Mouse (Mus musculus): ENCODE data around the gene Gabpb2. TPM values are rescaled to one million over a fixed set of nuclear protein-coding genes. Genes with fewer than 3 reads are reported as not detected.
"Not testable (repeated sequence)": the region's sequence is repeated elsewhere in the genome, so short reads cannot be mapped to it uniquely, and the experiment has no call there.

Gene Gabpb2
- total RNA-seq, 2 experiments from 2014 or later = 9.4 to 12.4 TPM

DNA sequence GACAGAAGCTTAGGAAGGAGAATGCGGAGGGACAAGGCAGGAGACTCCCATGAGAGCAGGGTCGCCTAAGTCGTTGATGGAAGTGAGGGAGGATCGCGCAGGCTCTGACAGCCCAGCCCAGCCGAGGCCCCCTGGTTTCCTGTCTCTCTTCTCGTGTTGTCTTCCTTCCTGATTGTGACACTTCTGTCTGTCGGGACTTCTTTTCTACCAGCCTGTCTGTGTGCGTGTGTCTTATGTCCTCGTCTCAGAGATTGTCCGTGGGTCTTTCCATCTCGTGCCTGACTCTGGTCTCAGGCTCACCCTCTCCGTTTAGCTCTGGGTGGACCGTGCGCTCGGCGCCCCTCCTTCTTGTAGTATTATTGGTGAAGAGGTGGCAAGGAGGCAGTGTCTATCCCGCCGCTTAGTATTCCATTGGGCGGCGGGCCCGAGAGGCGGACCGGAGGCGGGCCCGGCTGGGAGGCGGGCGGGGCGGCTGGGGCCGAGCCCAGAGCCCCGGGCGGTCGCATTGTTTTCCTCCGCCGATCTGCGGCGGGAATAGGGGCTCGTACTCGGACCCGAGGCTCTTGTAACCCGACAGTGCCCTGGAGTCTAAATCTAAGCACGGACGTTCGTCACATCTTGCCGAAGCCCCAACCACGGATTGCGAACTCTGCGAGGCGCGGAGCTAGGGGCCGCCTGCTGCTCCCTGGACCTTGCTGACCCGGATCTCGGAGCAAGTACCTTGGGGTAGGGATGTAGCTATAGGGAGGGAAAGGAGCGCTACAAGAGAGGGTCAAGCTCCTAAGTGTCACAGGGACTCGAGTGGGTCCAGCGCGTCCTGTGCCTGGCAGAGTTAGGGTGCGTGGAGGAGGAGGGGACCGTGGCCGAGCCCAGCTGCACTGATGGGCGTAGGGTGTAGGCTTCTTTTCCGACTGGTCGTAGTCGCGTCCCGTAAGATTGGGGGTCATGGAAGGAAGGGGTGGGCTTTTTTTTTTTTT lies 57.4 kb downstream of the Gabpb2 start, which contains the start of gene Sema6c:
Sema6c (plus strand) TSS at position 471 of the 977 bp plus-strand sequence.
- DNase-seq = peak; percentile 93

DNA sequence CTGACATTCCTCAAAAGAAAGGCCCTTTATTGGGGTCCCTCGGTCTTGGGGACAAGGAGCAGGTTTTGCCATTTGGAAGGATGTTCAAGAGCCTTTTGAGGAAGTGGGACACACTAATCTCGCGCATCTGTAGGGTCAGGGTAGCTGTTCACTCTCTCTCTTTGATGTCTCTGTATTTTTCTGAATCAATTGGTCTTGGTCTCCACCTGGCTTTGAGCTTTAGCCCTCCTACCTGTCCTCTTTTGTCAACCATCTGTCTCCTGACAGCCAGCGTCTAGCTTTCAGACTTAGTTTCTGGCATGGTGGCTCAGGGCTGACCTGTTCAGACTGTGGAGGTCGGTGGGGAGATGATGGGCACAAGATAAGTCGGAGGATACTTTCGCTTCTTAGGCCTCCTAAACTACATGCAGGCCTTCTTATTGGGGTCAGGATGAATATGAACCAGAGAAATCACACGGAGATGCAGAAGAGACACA lies 58.2 kb downstream of the Gabpb2 start:
- DNase-seq = no peak

DNA sequence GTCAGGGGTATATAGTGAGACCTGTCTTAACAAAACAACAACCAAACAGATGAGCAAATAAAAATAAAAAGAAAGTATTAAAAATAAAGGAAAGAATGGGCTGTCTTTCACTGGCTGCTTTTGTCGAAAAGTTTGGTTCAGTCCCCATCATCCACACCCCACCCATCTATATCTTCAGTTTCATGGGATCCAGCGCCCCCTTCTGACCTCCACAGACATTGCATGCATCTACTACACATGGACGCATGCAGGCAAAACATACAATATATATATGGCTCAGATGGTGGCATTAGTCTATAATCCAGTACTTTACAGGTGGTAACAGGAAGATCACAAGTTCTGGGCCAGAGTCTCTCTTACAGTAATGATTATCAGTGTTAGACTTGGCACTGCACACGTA lies 63.8 kb downstream of the Gabpb2 start:
- DNase-seq = peak; percentile 46

DNA sequence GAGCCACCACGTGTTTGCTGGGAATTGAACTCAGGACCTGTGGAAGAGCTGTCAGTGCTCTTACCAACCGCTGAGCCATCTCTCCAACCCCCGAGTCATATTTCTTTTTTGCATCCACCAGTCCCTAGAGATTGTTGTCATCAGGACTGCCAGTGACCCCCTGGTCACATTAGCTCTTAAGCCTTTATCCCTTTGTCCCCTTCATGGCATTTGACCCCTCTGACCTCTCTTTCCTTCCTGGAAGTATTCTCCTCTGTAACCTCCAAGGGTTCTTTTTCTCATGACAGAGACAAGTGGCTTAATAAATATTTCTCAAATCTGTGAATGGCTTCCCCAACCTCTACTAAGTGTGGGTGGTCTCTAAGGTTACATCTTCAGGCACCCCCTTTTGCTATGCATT lies 69.8 kb downstream of the Gabpb2 start:
- DNase-seq = no peak

DNA sequence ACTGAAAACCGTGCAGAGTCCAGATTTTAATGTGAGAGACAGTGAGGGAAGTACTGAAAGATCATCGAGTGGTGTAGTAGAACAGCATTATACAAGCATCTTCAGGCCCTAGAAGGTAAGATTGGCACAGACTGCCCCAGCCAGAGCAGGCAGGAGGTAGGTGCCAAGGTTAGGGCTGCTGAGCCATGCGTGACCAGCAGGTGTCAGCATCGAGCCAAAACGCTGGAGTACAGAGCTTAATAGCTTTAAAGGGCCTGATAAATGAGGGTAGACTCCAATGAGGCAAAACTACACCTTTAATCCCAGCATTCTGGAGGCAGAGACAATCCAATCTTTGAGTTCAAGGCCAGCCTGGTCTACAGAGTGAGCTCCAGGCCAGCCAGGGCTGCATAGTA lies 75.1 kb downstream of the Gabpb2 start:
- DNase-seq = peak; percentile 87

DNA sequence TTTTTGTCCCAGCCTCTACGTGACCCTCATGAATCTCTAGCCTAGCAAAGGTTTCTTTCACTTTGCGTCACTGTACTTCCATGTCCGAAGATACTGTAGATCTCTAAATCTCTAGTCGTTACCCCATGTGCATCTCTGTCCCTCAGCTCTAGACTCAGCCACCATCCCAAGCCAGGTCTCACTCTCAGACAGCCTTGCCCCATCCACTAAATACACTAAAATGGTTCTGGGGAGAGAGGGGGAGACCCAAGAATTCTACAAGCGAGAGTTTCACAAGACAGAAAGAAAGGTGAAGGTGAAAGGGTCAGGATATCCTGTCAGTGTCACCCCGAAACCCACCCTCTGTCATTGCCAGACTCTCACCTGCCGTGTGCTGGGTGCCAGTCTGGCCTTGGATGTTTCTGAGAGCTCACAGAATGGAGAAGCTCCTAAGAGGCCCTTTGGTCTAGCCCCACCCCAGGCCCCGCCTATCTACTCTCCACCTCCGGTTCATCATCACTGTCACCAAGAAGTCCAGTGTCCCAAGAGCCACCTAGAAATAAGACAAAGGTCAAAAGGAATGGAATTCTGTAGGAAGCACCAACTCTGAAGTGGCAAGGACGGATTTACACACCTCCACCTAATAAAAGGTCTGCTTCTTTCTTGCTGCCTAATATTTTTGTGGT lies 75.6 kb downstream of the Gabpb2 start, which contains the start of gene Tnfaip8l2:
Tnfaip8l2 (minus strand) TSS at position 409 of the 665 bp plus-strand sequence.
- no peak for DNase-seq

DNA sequence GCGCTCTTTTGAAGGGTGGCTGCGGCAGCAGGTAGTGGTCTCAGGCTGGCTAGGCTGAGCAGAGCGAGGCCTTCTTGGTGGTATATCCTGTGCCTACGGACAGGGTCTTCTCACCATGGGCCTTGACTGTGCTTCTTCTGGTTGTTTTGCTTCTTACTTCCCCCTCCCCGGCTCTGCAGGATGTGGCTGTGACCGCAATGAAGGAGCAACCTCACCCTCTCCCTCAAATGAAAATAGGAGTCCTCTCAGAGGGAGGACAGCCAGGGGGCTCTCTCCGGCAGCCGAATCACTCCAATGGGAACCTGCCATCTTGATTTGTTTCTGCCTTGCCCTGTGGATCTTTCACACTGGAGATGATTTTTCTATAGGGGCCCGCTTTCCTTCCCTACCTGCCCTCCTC lies 76.2 kb downstream of the Gabpb2 start:
- DNase-seq = no peak

DNA sequence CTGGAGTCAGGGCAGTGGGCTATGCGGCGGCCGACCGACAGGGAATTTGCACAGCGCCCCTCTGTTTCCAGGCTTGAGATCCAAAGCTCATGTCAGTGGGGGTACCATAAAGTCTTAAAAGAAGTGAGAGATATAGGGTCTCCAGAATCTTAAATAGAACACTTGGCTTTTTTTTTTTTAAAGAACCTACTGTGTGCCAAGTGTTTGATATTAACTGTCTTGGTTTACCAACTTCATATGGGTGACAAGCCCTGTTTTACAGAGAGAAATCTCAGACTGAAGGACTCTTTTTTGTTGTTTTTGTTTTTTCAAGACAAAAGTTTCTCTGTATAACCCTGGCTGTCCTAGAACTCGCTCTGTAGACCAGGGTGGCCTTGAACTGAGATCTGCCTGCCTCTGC lies 76.9 kb downstream of the Gabpb2 start:
- DNase-seq = no peak

DNA sequence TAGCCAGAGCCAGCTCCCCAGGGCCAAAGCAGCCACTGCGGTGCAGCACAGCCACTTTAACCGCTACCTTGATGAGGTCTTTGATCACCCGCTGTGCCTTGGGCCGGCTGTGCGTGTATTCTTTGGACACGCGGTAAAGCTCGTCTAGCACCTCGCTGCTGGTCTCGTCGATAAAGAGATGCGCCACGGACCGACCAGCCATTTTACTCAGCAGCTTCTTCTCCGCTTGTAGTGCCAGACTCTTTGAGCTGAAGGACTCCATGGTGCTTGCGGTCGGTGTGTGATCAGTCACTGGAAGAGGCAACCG lies 77.5 kb downstream of the Gabpb2 start:
- DNase-seq = no peak

DNA sequence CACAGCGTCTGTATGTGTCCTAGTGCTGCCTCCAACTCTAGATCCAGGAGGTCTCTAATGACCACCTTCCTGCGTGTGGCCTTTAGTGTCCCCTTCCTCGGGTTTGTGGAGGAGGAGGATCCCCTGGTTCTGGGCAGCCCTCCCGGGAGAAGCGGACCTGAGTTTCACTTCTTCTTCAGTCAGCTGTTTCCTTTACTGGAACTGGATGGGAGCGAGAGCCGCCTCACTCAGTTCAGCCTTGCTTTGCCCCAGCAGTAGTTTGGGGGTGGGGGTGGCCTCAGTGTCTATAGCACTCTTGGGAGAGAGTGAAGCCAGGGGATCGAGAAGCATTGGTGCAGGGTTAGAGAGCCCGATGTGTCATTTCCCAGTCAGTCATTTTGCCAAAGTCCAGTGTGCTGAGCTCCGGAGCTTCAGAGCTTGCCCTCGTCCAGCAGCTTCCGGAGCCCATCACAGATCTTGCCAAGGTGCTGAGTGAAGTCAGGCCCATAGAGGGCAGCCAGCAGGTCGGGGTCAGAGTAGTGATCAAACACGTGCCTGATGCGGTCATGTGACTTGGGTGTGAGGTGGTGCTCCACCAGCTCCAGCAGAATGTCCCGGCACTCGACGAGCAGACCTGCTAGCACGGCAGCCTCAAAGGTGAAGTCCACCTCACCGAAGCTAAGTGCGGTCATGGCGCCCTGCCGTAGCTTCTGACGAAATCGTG lies 78.0 kb downstream of the Gabpb2 start:
- DNase-seq = no peak

DNA sequence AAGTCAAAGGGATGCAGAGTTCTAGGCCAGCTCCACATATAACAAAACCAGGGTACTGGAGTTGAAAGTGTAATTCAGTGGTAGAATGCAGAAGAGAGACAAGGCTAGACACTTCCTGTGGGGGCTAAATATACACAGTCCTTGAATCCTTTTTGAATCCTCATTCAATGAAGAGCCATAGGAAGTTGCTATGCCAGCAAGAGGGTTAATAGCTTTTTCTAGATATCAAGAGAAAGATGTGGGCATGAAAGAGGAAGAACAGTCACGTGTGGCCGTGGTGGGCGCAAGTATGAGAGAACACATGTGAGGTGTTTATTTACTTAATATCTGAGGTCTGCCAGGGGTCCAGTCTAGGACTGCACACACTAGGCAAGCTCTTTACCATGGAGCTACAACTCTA lies 81.4 kb downstream of the Gabpb2 start:
- no peak for DNase-seq

DNA sequence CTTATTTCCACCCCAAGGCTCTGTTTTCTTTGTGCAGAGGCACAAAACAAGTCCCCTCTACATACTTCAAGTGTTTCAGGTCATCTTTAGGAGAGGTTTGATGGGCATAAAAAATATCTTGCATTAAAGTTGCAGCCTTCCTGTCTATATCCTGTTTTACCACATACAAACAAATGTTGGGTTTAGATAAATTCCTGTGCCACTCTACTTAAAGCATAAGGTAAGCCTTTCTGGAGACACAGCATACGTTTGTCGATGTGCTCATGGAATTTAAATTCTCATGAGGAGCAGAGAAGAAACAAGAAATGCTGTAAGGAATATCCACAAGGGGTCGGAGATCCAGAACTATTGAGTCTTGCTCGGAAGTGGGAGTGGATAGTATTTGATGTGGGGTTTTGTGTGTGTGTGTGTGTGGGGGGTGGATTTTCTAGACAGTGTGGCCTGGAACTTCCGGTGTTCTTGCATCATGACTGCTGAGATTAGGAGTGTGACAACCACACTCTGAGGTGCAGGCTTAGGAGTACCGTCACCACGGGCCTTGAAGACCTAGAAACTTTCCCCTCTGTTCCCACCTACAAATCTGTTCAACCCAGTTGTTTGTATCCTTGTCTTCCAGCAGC lies 82.2 kb downstream of the Gabpb2 start:
- DNase-seq = no peak

DNA sequence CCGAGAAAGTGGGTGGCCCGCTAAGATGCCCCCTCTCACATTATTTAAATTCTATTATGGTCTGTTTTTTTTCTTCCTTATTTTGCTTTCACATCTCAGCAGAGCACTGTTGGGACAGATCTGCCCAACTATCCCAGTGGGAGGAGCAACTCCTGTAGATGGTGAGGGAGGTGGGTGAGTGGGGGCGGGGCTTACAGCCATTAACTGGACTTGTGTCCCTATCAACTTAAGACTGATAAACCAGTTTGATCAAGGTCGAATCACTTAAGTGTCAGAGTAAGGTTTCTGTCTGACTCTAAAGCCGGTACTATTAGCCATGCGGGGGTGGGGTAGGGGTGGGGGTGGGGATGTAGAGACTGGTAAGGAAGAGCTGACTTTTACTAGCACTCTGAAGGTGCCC lies 82.7 kb downstream of the Gabpb2 start:
- DNase-seq = peak; percentile 50

DNA sequence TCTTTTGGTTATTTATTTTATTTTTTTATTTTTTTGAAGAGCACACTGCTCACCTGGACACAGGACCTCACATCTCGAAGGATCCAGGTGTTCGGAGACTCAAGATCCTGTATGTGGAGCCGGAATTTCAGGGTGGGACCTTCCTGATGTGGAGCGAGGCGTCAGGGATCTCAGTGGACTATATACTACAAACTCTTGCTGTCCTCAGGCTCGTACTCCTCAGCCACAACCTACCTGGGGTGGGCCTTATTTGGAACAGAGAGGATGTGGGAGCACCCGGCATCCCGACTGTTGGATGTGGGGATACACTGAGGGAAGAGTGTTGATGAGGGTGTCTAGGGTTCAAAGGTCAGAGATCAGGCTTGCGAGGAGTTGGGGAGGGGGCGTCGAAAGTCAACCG lies 83.6 kb downstream of the Gabpb2 start:
- not testable (repeated sequence) for DNase-seq

DNA sequence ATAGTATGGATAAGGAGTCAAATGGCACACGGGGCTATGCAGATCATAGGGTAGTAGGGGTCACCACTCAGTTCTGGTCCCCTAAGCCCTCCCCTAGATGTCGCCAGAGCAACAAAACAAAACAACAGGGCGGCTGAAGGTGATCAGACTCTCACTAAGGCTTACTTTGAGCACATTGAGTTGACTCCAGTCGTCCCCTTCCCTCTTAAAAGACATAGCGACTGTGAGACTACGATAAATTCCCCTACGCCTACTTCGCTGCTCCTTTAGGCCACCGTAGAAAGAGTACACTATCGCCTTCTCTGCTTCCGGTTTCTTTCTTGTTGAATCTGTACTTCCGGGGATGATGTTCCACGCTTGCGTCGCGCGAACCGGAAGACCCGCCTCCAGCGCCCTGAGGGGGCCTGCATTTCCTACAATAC lies 84.0 kb downstream of the Gabpb2 start, which contains the start of the genes Scnm1 and Lysmd1:
Scnm1 (minus strand) TSS at position 332 of the 422 bp plus-strand sequence.
Lysmd1 (plus strand) TSS at position 409 of the 422 bp plus-strand sequence.
- peak; percentile 79 for DNase-seq

DNA sequence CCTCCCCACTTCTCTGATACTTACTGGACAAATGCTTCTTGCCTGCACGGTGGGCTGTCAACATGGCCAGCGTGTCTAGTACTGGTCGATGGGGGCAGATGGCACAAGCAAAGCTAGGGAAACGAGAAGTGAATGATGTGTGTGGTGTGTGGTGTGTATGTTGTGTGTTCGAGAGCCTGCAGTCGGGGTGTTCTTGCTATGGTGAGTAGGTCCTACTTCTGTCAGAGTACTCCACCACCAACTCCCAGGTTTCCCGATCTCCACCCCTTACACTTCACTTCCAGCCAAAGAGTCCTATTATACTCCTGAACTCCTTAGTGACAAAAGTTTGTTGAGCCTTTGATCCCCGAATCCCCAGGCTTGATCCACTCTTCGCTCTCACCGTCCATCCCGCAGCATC lies 84.5 kb downstream of the Gabpb2 start:
- no peak for DNase-seq

DNA sequence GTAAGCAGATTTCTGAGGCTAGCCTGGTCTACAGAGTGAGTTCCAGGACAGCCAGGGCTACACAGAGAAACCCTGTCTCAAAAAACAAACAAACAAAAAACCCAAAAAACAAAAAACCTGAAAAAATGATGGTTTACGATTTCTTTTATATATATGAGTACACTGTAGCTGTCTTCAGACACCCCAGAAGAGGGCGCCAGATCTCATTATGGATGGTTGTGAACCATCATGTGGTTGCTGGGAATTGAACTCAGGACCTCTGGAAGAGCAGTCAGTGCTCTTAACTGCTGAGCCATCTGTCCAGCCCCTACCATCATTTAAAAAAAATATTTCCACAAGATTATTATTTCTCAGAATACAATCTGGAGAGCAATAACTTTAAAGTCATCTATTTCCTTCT lies 85.3 kb downstream of the Gabpb2 start:
- DNase-seq = not testable (repeated sequence)

Small RNA genes within 50 kb of the gene (microRNA-seq; reads per million reads assigned to microRNA genes)
- 0 reads per million in 2 experiments for gene Mir8099-1

Other genes with a start within 250 kb of the Gabpb2 start
- gene Pi4kb, start 243.2 kb downstream of the Gabpb2 start, total RNA-seq (2021) = 10 to 100 TPM; 31.0 to 32.7 TPM
- 10 to 100 TPM; 20.2 to 22.6 TPM for gene Zfp687, start 202.5 kb downstream of the Gabpb2 start, total RNA-seq (2021)
- gene Psmd4, start 175.3 kb downstream of the Gabpb2 start, total RNA-seq (2021) = 100 to 1,000 TPM; 167 to 176 TPM
- 10 to 100 TPM; 20.1 to 22.8 TPM for gene Pip5k1a, start 111.0 kb downstream of the Gabpb2 start, total RNA-seq (2021)
- 10 to 100 TPM; 41.0 to 49.1 TPM for gene Vps72, start 106.9 kb downstream of the Gabpb2 start, total RNA-seq (2021)
- 100 to 1,000 TPM; 423 to 469 TPM for gene Tmod4, start 93.4 kb downstream of the Gabpb2 start, total RNA-seq (2021)
- 10 to 100 TPM; 35.5 to 40.8 TPM for gene Scnm1, start 83.9 kb downstream of the Gabpb2 start, total RNA-seq (2021)
- gene Lysmd1, start 83.8 kb downstream of the Gabpb2 start, total RNA-seq (2021) = 1 to 10 TPM; 6.0 to 6.7 TPM
- 1 to 10 TPM; 1.8 to 2.3 TPM for gene Tnfaip8l2, start 75.6 kb downstream of the Gabpb2 start, total RNA-seq (2021)
- gene Sema6c, start 57.5 kb downstream of the Gabpb2 start, total RNA-seq (2021) = 100 to 1,000 TPM; 103 to 123 TPM
- 10 to 100 TPM; 26.2 to 35.0 TPM for gene Cdc42se1, start 10.8 kb upstream of the Gabpb2 start, total RNA-seq (2021)
- 10 to 100 TPM; 39.8 to 44.8 TPM for gene Mllt11, start 14.3 kb upstream of the Gabpb2 start, total RNA-seq (2021)
- gene Gm128, start 23.7 kb upstream of the Gabpb2 start, total RNA-seq (2021) = under 1 TPM in 1 of 2 experiments, not detected in 1; 0.20 TPM
- gene Bnipl, start 33.3 kb upstream of the Gabpb2 start, total RNA-seq (2021) = not detected
- 10 to 100 TPM; 19.8 to 21.7 TPM for gene Mindy1, start 63.4 kb upstream of the Gabpb2 start, total RNA-seq (2021)
- gene Prune1, start 64.2 kb upstream of the Gabpb2 start, total RNA-seq (2021) = 10 to 100 TPM; 38.1 to 46.8 TPM
- gene Anxa9, start 89.3 kb upstream of the Gabpb2 start, total RNA-seq (2021) = under 1 TPM; 0.27 to 0.63 TPM
- 10 to 100 TPM; 42.6 to 51.9 TPM for gene Cers2, start 96.9 kb upstream of the Gabpb2 start, total RNA-seq (2021)
- gene Setdb1, start 139.3 kb upstream of the Gabpb2 start, total RNA-seq (2021) = 10 to 100 TPM; 12.6 to 17.2 TPM
- gene 4930558C23Rik, start 184.9 kb upstream of the Gabpb2 start, total RNA-seq (2021) = not detected
- gene Arnt, start 216.5 kb upstream of the Gabpb2 start, total RNA-seq (2021) = 10 to 100 TPM; 43.7 to 55.6 TPM